Mouse (Mus musculus): ENCODE measurements around the gene Mtap. TPM values are rescaled to one million over a fixed set of nuclear protein-coding genes. Genes with fewer than 3 reads are reported as not detected.

Mtap gene
- polyA plus RNA-seq (2012; rRNA removed) = 1.8 and 2.0 TPM in 2 replicates

GRCm38 (mm10) chr4:89136906-89137541 lies at the start of gene Mtap:
Gene Mtap (plus strand): TSS chr4:89137122.
- Histone ChIP-seq H3K36me3 (ENCODE audit: control insufficient read depth, insufficient read depth, low read length) (no peaks in the 10 kb centered on the region), H3K4me3 (ENCODE audit: control insufficient read depth, low read depth, low read length) (peak within 1 kb of the TSS; percentile 85), H3K27ac (ENCODE audit: control insufficient read depth, insufficient read depth, low read depth, low read length) (peak within 1 kb of the TSS; percentile 28; the same call in 1 of the 2 replicates), H3K4me1 (ENCODE audit: control insufficient read depth, insufficient read depth, low read length) (no peaks in the 10 kb centered on the region; the same call in 1 of the 2 replicates), H3K27me3 (ENCODE audit: control insufficient read depth, insufficient read depth, low read length) (no peaks in the 10 kb centered on the region)
- TF ChIP-seq CTCF (IDR thresholded peaks at IDR 0.05; ENCODE audit: control insufficient read depth, insufficient read depth, insufficient replicate concordance, low read depth, low read length) (no peak), POLR2A (IDR thresholded peaks at IDR 0.05; ENCODE audit: control insufficient read depth, low read depth, low read length) (peak; percentile 39; the same call in 1 of the 2 replicates)

GRCm38 (mm10) chr4:89089110-89089509 lies 47.8 kb upstream of the Mtap start:
- TF ChIP-seq POLR2A (IDR thresholded peaks at IDR 0.05; ENCODE audit: control insufficient read depth, low read depth, low read length) = no peak
- no peak for TF ChIP-seq CTCF (IDR thresholded peaks at IDR 0.05; ENCODE audit: control insufficient read depth, insufficient read depth, insufficient replicate concordance, low read depth, low read length)
- Histone ChIP-seq H3K4me3 (ENCODE audit: control insufficient read depth, low read depth, low read length) (no peak overlapping the region), H3K36me3 (ENCODE audit: control insufficient read depth, insufficient read depth, low read length) (no peaks in the 10 kb centered on the region), H3K27ac (ENCODE audit: control insufficient read depth, insufficient read depth, low read depth, low read length) (no peak overlapping the region), H3K27me3 (ENCODE audit: control insufficient read depth, insufficient read depth, low read length) (no peaks in the 10 kb centered on the region), H3K4me1 (ENCODE audit: control insufficient read depth, insufficient read depth, low read length) (no peaks in the 10 kb centered on the region)

GRCm38 (mm10) chr4:89090217-89090616 lies 46.7 kb upstream of the Mtap start:
- Histone ChIP-seq H3K27me3 (ENCODE audit: control insufficient read depth, insufficient read depth, low read length) (no peaks in the 10 kb centered on the region), H3K4me3 (ENCODE audit: control insufficient read depth, low read depth, low read length) (no peak overlapping the region), H3K4me1 (ENCODE audit: control insufficient read depth, insufficient read depth, low read length) (no peaks in the 10 kb centered on the region), H3K36me3 (ENCODE audit: control insufficient read depth, insufficient read depth, low read length) (no peaks in the 10 kb centered on the region), H3K27ac (ENCODE audit: control insufficient read depth, insufficient read depth, low read depth, low read length) (no peak overlapping the region)
- TF ChIP-seq POLR2A (IDR thresholded peaks at IDR 0.05; ENCODE audit: control insufficient read depth, low read depth, low read length) (no peak), CTCF (IDR thresholded peaks at IDR 0.05; ENCODE audit: control insufficient read depth, insufficient read depth, insufficient replicate concordance, low read depth, low read length) (no peak)

GRCm38 (mm10) chr4:89092153-89092552 lies 44.8 kb upstream of the Mtap start:
- Histone ChIP-seq H3K27ac (ENCODE audit: control insufficient read depth, insufficient read depth, low read depth, low read length) (no peak overlapping the region), H3K36me3 (ENCODE audit: control insufficient read depth, insufficient read depth, low read length) (no peaks in the 10 kb centered on the region), H3K4me1 (ENCODE audit: control insufficient read depth, insufficient read depth, low read length) (no peaks in the 10 kb centered on the region), H3K4me3 (ENCODE audit: control insufficient read depth, low read depth, low read length) (no peak overlapping the region), H3K27me3 (ENCODE audit: control insufficient read depth, insufficient read depth, low read length) (no peaks in the 10 kb centered on the region)
- no peak for TF ChIP-seq CTCF (IDR thresholded peaks at IDR 0.05; ENCODE audit: control insufficient read depth, insufficient read depth, insufficient replicate concordance, low read depth, low read length)

GRCm38 (mm10) chr4:89094773-89095172 lies 42.1 kb upstream of the Mtap start:
- no peak overlapping the region for H3K4me3 ChIP-seq (ENCODE audit: control insufficient read depth, low read depth, low read length)
- H3K27ac ChIP-seq (ENCODE audit: control insufficient read depth, insufficient read depth, low read depth, low read length) = no peak overlapping the region
- no peaks in the 10 kb centered on the region for H3K27me3 ChIP-seq (ENCODE audit: control insufficient read depth, insufficient read depth, low read length)
- H3K36me3 ChIP-seq (ENCODE audit: control insufficient read depth, insufficient read depth, low read length) = no peaks in the 10 kb centered on the region
- TF ChIP-seq POLR2A (IDR thresholded peaks at IDR 0.05; ENCODE audit: control insufficient read depth, low read depth, low read length) = no peak
- no peak for TF ChIP-seq CTCF (IDR thresholded peaks at IDR 0.05; ENCODE audit: control insufficient read depth, insufficient read depth, insufficient replicate concordance, low read depth, low read length)
- H3K4me1 ChIP-seq (ENCODE audit: control insufficient read depth, insufficient read depth, low read length) = no peaks in the 10 kb centered on the region

GRCm38 (mm10) chr4:89098261-89098660 lies 38.7 kb upstream of the Mtap start:
- Histone ChIP-seq H3K36me3 (ENCODE audit: control insufficient read depth, insufficient read depth, low read length) (no peaks in the 10 kb centered on the region), H3K4me1 (ENCODE audit: control insufficient read depth, insufficient read depth, low read length) (no peaks in the 10 kb centered on the region), H3K4me3 (ENCODE audit: control insufficient read depth, low read depth, low read length) (no peak overlapping the region), H3K27ac (ENCODE audit: control insufficient read depth, insufficient read depth, low read depth, low read length) (no peak overlapping the region), H3K27me3 (ENCODE audit: control insufficient read depth, insufficient read depth, low read length) (no peaks in the 10 kb centered on the region)
- TF ChIP-seq CTCF (IDR thresholded peaks at IDR 0.05; ENCODE audit: control insufficient read depth, insufficient read depth, insufficient replicate concordance, low read depth, low read length) = no peak
- no peak for TF ChIP-seq POLR2A (IDR thresholded peaks at IDR 0.05; ENCODE audit: control insufficient read depth, low read depth, low read length)

- Histone ChIP-seq H3K36me3 (ENCODE audit: control insufficient read depth, insufficient read depth, low read length) (no peaks in the 10 kb centered on the region), H3K4me3 (ENCODE audit: control insufficient read depth, low read depth, low read length) (no peak overlapping the region), H3K4me1 (ENCODE audit: control insufficient read depth, insufficient read depth, low read length) (no peaks in the 10 kb centered on the region), H3K27me3 (ENCODE audit: control insufficient read depth, insufficient read depth, low read length) (no peaks in the 10 kb centered on the region), H3K27ac (ENCODE audit: control insufficient read depth, insufficient read depth, low read depth, low read length) (no peak overlapping the region)
- no peak for TF ChIP-seq POLR2A (IDR thresholded peaks at IDR 0.05; ENCODE audit: control insufficient read depth, low read depth, low read length)
- TF ChIP-seq CTCF (IDR thresholded peaks at IDR 0.05; ENCODE audit: control insufficient read depth, insufficient read depth, insufficient replicate concordance, low read depth, low read length) = no peak
These were observed 35.6 kb upstream of the Mtap start for GRCm38 (mm10) chr4:89101276-89101675.
